Mouse (Mus musculus) thymus, adult 2 months (tissue): ENCODE results near the gene Larp4.

ENCODE experiments used
- CTCF ChIP-seq: fragments of 200-500 bp; IDR thresholded peaks from 2 replicates; pipeline ENCODE4 v1.5.1; 2012; ENCODE audit warnings: mild to moderate bottlenecking, control low read depth, low read length, moderate library complexity, borderline replicate concordance; ENCODE audit not compliant: control insufficient read depth, poor library complexity, insufficient read depth; ENCODE audit errors: extremely low read depth
- POLR2A ChIP-seq: fragments of 200-500 bp; IDR thresholded peaks from 2 replicates; pipeline ENCODE4 v1.6.1; 2012; ENCODE audit warnings: mild to moderate bottlenecking, low read length, control low read depth, moderate library complexity; ENCODE audit not compliant: control insufficient read depth, poor library complexity, insufficient read depth; ENCODE audit errors: extremely low read depth

GRCm38 (mm10) chr15:100052726-100053125 is 82.9 kb downstream of the Larp4 start:
- TF ChIP-seq POLR2A: no peak
- TF ChIP-seq CTCF: no peak
